Mouse (Mus musculus) G1E (cell line): Measurements from ENCODE around the gene Stk32c. TPM values are rescaled to one million over a fixed set of nuclear protein-coding genes. Genes with fewer than 3 reads are reported as not detected.

Experiments
- ATAC-seq: 2 replicates; pipeline ENCODE4 v1.8.0; 2016; ENCODE audit warnings: mild to moderate bottlenecking; ENCODE audit not compliant: insufficient number of reproducible peaks, poor library complexity, low FRiP score, severe bottlenecking; ENCODE audit errors: extremely low read depth
- DNase-seq: peaks from one replicate; pipeline ENCODE4 v3.0.0; 2012; ENCODE audit warnings: low spot score
- H3K27me3 ChIP-seq: 2 replicates; pipeline ENCODE4 v1.6.1; 2012; ENCODE audit warnings: mild to moderate bottlenecking, low read length, inconsistent platforms; ENCODE audit not compliant: insufficient read depth
- H3K36me3 ChIP-seq: replicated peaks from 2 replicates; pipeline ENCODE3; 2012; ENCODE audit warnings: mild to moderate bottlenecking, inconsistent platforms
- H3K4me1 ChIP-seq: 2 replicates; pipeline ENCODE4 v1.6.1; 2012; ENCODE audit warnings: low read depth, low read length, inconsistent platforms, mixed read lengths; ENCODE audit not compliant: insufficient read depth
- H3K4me3 ChIP-seq: 2 replicates; pipeline ENCODE4 v1.5.1; 2012; ENCODE audit warnings: low read depth, mild to moderate bottlenecking, inconsistent platforms, low read length, moderate library complexity, mixed read lengths
- H3K9me3 ChIP-seq: replicated peaks from 2 replicates; pipeline ENCODE4 v1.6.1; 2012; ENCODE audit warnings: inconsistent platforms
- CTCF ChIP-seq: IDR thresholded peaks from 2 replicates; pipeline ENCODE4 v1.5.1; 2012; ENCODE audit warnings: low read depth, low read length, inconsistent platforms, mixed read lengths
- GATA1 ChIP-seq: IDR thresholded peaks from 2 replicates; pipeline ENCODE4 v1.6.1; 2012; ENCODE audit warnings: borderline replicate concordance, low read length, inconsistent platforms, mixed read lengths
- GATA2 ChIP-seq: IDR thresholded peaks from 2 replicates; pipeline ENCODE4 v1.6.1; 2012; ENCODE audit warnings: low read depth, low read length, inconsistent platforms, borderline replicate concordance
- POLR2AphosphoS5 ChIP-seq: IDR thresholded peaks from 2 replicates; pipeline ENCODE4 v1.6.1; 2012; ENCODE audit warnings: low read depth, low read length, inconsistent platforms; ENCODE audit not compliant: insufficient replicate concordance
- TAL1 ChIP-seq: conservative IDR thresholded peaks from 2 replicates; pipeline ENCODE4 v1.6.1; 2012; ENCODE audit warnings: low read depth, low read length, inconsistent platforms, mixed read lengths
- polyA plus RNA-seq: library from polyadenylated mRNA; stranded (reverse); fragments of >175 nt; gene quantifications from 2 replicates; pipeline ENCODE4 v1.2.3, GENCODE M21; 2012
- total RNA-seq, 2 experiments: library from RNA; stranded (forward) in 1 of 2; stranded (reverse) in 1 of 2; fragments of 200-1000 nt in 1 of 2; fragments of >200 nt in 1 of 2; fragmentation: Nextera tagmentation in 1 of 2; gene quantifications; 2 replicates each; pipeline ENCODE4 v1.2.3; 2014 to 2017

Stk32c gene
- total and polyA plus RNA-seq, 3 experiments = not detected

- no peak for ATAC-seq
- H3K27me3 ChIP-seq = no peaks in the 10 kb centered on the region
- peaks cover 48% of the 10 kb centered on the region for H3K9me3 ChIP-seq
- TF ChIP-seq GATA2 (no peak), CTCF (no peak), TAL1 (no peak), POLR2AphosphoS5 (no peak), GATA1 (no peak)
- no peaks in the 10 kb centered on the region for H3K36me3 ChIP-seq
- H3K4me3 ChIP-seq = no peak overlapping the region
- no peaks in the 10 kb centered on the region for H3K4me1 ChIP-seq
- no peak for DNase-seq
Measured at GRCm38 (mm10) chr7:139246086-139246485, 33.0 kb upstream of the Stk32c start.

- H3K9me3 ChIP-seq = peaks cover 54% of the 10 kb centered on the region
- H3K27me3 ChIP-seq = peaks cover 9% of the 10 kb centered on the region
- H3K4me3 ChIP-seq = no peak overlapping the region
- no peaks in the 10 kb centered on the region for H3K36me3 ChIP-seq
- ATAC-seq = no peak
- TF ChIP-seq GATA2 (no peak), TAL1 (no peak), GATA1 (no peak), CTCF (no peak), POLR2AphosphoS5 (no peak)
- no peak for DNase-seq
- H3K4me1 ChIP-seq = peaks cover 4% of the 10 kb centered on the region
Measured at GRCm38 (mm10) chr7:139239432-139239831, 26.3 kb upstream of the Stk32c start.

- Histone ChIP-seq H3K4me1 (peaks cover 5% of the 10 kb centered on the region), H3K36me3 (no peaks in the 10 kb centered on the region), H3K4me3 (no peak overlapping the region), H3K27me3 (peaks cover 9% of the 10 kb centered on the region), H3K9me3 (peaks cover 56% of the 10 kb centered on the region)
- TF ChIP-seq GATA2 = no peak
- no peak for TF ChIP-seq GATA1
- no peak for TF ChIP-seq TAL1
- TF ChIP-seq CTCF = no peak
- TF ChIP-seq POLR2AphosphoS5 = no peak
- no peak for DNase-seq
- no peak for ATAC-seq
Measured at GRCm38 (mm10) chr7:139235651-139236358, 22.7 kb upstream of the Stk32c start.

GRCm38 (mm10) chr7:139234426-139235188, 21.5 kb upstream of the Stk32c start:
- TF ChIP-seq CTCF (no peak), GATA1 (no peak), TAL1 (no peak), POLR2AphosphoS5 (no peak), GATA2 (no peak)
- Histone ChIP-seq H3K4me3 (no peak overlapping the region), H3K36me3 (no peaks in the 10 kb centered on the region), H3K27me3 (peaks cover 8% of the 10 kb centered on the region), H3K4me1 (peaks cover 5% of the 10 kb centered on the region), H3K9me3 (peaks cover 59% of the 10 kb centered on the region)
- no peak for ATAC-seq
- DNase-seq = no peak

- peak overlapping the region; percentile 41; the same call in 1 of the 2 replicates for H3K4me3 ChIP-seq
- peak; percentile 52 for DNase-seq
Measured at GRCm38 (mm10) chr7:139233714-139234113, 20.6 kb upstream of the Stk32c start.

GRCm38 (mm10) chr7:139230241-139230640, 17.1 kb upstream of the Stk32c start:
- ATAC-seq (no peak), DNase-seq (no peak)
- Histone ChIP-seq H3K27me3 (peaks cover 8% of the 10 kb centered on the region), H3K4me3 (no peak overlapping the region; the same call in 1 of the 2 replicates), H3K4me1 (peaks cover 5% of the 10 kb centered on the region), H3K9me3 (peaks cover 53% of the 10 kb centered on the region), H3K36me3 (no peaks in the 10 kb centered on the region)
- no peak for TF ChIP-seq POLR2AphosphoS5
- no peak for TF ChIP-seq GATA2

More at GRCm38 (mm10) chr7:139233714-139234113, 20.6 kb upstream of the Stk32c start:
- peak; percentile 83 for ATAC-seq
- TF ChIP-seq POLR2AphosphoS5 (no peak), CTCF (peak; percentile 69), GATA2 (no peak)
- Histone ChIP-seq H3K4me1 (peaks cover 5% of the 10 kb centered on the region), H3K9me3 (peaks cover 56% of the 10 kb centered on the region), H3K27me3 (peaks cover 8% of the 10 kb centered on the region), H3K36me3 (no peaks in the 10 kb centered on the region)
